Mouse (Mus musculus): ENCODE data around the gene Pfn4.

GRCm38 (mm10) chr12:4811036-4811435, 42.2 kb downstream of the Pfn4 start:
- TF ChIP-seq CTCF (IDR thresholded peaks at IDR 0.05; ENCODE audit: borderline replicate concordance, insufficient read depth, low read depth, low read length) (no peak), POLR2A (IDR thresholded peaks at IDR 0.05; ENCODE audit: borderline replicate concordance, insufficient read depth, low read length) (no peak)
